Mouse (Mus musculus) C2C12 (cell line): ENCODE measurements around the gene Scyl3.

Experiments
- CEBPB ChIP-seq: IDR thresholded peaks from one replicate; pipeline ENCODE4 v1.6.1; 2011; ENCODE audit warnings: low read depth, mild to moderate bottlenecking, control low read depth, moderate library complexity
- CTCF ChIP-seq: IDR thresholded peaks from one replicate; pipeline ENCODE4 v1.5.1; 2011; ENCODE audit not compliant: control insufficient read depth, insufficient read depth, insufficient read length
- MAX ChIP-seq: IDR thresholded peaks from one replicate; pipeline ENCODE4 v1.6.1; 2011; ENCODE audit warnings: mild to moderate bottlenecking, control low read depth
- MYOD1 ChIP-seq: IDR thresholded peaks from one replicate; pipeline ENCODE4 v1.6.1; 2011; ENCODE audit warnings: low read depth; ENCODE audit not compliant: control insufficient read depth, insufficient read length
- MYOG ChIP-seq: IDR thresholded peaks from one replicate; pipeline ENCODE4 v1.6.1; 2011; ENCODE audit not compliant: control insufficient read depth, insufficient read length; ENCODE audit errors: extremely low read depth
- USF1 ChIP-seq: IDR thresholded peaks from one replicate; pipeline ENCODE4 v1.6.1; 2011; ENCODE audit warnings: low read depth, mild to moderate bottlenecking, control low read depth, moderate library complexity

GRCm38 (mm10) chr1:163992371-163992770, 63.5 kb downstream of the Scyl3 start:
- TF ChIP-seq USF1 (no peak), CTCF (no peak), MAX (no peak), CEBPB (no peak), MYOD1 (no peak), MYOG (no peak)
